Mouse (Mus musculus): ENCODE measurements around the gene Olfr292. TPM values are rescaled to one million over a fixed set of nuclear protein-coding genes. Genes with fewer than 3 reads are reported as not detected.

The Olfr292 gene
- polyA plus RNA-seq (2015; fragmentation: Nextera tagmentation; extraction: Ambion mirVana) = not detected in 2 replicates

- H3K27me3 ChIP-seq (replicated peaks) = no peaks in the 10 kb centered on the region
- H3K4me1 ChIP-seq = no peaks in the 10 kb centered on the region
- H3K4me3 ChIP-seq = no peak within 1 kb of the TSS
- ATAC-seq (replicated peaks) = no peak
- H3K9ac ChIP-seq = no peak within 1 kb of the TSS
- no peaks in the 10 kb centered on the region for H3K36me3 ChIP-seq (replicated peaks)
- no peaks in the 10 kb centered on the region for H3K9me3 ChIP-seq
- H3K4me2 ChIP-seq = no peak within 1 kb of the TSS
- no peak within 1 kb of the TSS for H3K27ac ChIP-seq
These were observed at the start of gene Olfr292 for GRCm38 (mm10) chr7:86688030-86688429. Gene Olfr292 (plus strand): TSS chr7:86688330.

- H3K9ac ChIP-seq = no peak within 1 kb of the TSS
- no peak for ATAC-seq (replicated peaks)
- no peak within 1 kb of the TSS for H3K4me2 ChIP-seq
- no peaks in the 10 kb centered on the region for H3K36me3 ChIP-seq (replicated peaks)
- no peak within 1 kb of the TSS for H3K4me3 ChIP-seq
- no peak within 1 kb of the TSS for H3K27ac ChIP-seq
- no peaks in the 10 kb centered on the region for H3K4me1 ChIP-seq
- WGBS = 92% methylated on average over 4 of the region's 4 CpGs
- H3K9me3 ChIP-seq = no peaks in the 10 kb centered on the region
- H3K27me3 ChIP-seq (replicated peaks) = no peaks in the 10 kb centered on the region
These were observed 39.4 kb upstream of the Olfr292 start, which contains the start of gene Olfr293 for GRCm38 (mm10) chr7:86648761-86649160. Gene Olfr293 (plus strand): TSS chr7:86649061.

- H3K4me3 ChIP-seq = no peak overlapping the region
- no peaks in the 10 kb centered on the region for H3K36me3 ChIP-seq (replicated peaks)
- no peak for ATAC-seq (replicated peaks)
- no peaks in the 10 kb centered on the region for H3K9me3 ChIP-seq
- no peak overlapping the region for H3K4me2 ChIP-seq
- H3K27ac ChIP-seq = no peak overlapping the region
- no peak overlapping the region for H3K9ac ChIP-seq
- no peaks in the 10 kb centered on the region for H3K27me3 ChIP-seq (replicated peaks)
- no peaks in the 10 kb centered on the region for H3K4me1 ChIP-seq
These were observed 36.9 kb downstream of the Olfr292 start for GRCm38 (mm10) chr7:86725013-86725412.

Other genes with a start within 250 kb of the Olfr292 start
- gene Olfr299, start 228.4 kb upstream of the Olfr292 start, polyA plus RNA-seq (2015; fragmentation: Nextera tagmentation; extraction: Ambion mirVana) = not detected in 2 replicates
- not detected in 2 replicates for gene Olfr298, start 195.8 kb upstream of the Olfr292 start, polyA plus RNA-seq (2015; fragmentation: Nextera tagmentation; extraction: Ambion mirVana)
- not detected in 2 replicates for gene Olfr297, start 168.4 kb upstream of the Olfr292 start, polyA plus RNA-seq (2015; fragmentation: Nextera tagmentation; extraction: Ambion mirVana)
- not detected in 2 replicates for gene Olfr295, start 104.5 kb upstream of the Olfr292 start, polyA plus RNA-seq (2015; fragmentation: Nextera tagmentation; extraction: Ambion mirVana)
- not detected in 2 replicates for gene Olfr294, start 71.7 kb upstream of the Olfr292 start, polyA plus RNA-seq (2015; fragmentation: Nextera tagmentation; extraction: Ambion mirVana)
- gene Olfr293, start 39.3 kb upstream of the Olfr292 start, polyA plus RNA-seq (2015; fragmentation: Nextera tagmentation; extraction: Ambion mirVana) = not detected in 2 replicates
- 0.34 and 0.38 TPM in 2 replicates for gene Folh1, start 87.6 kb downstream of the Olfr292 start, polyA plus RNA-seq (2015; fragmentation: Nextera tagmentation; extraction: Ambion mirVana)
- gene Vmn2r77, start 106.7 kb downstream of the Olfr292 start, polyA plus RNA-seq (2015; fragmentation: Nextera tagmentation; extraction: Ambion mirVana) = not detected in 2 replicates
- not detected in 2 replicates for gene Vmn2r78, start 226.8 kb downstream of the Olfr292 start, polyA plus RNA-seq (2015; fragmentation: Nextera tagmentation; extraction: Ambion mirVana)